Mouse (Mus musculus) ES-E14 (cell line): ENCODE data around the gene Mtss1l.

Experiments
- MAFK ChIP-seq: IDR thresholded peaks from 2 replicates; pipeline ENCODE4 v1.6.1; 2014; ENCODE audit warnings: mild to moderate bottlenecking, low read depth, low read length, inconsistent platforms; ENCODE audit not compliant: insufficient read depth
- ZNF384 ChIP-seq: IDR thresholded peaks from 2 replicates; pipeline ENCODE4 v1.6.1; 2012; ENCODE audit warnings: low read depth, low read length, inconsistent platforms

- TF ChIP-seq ZNF384 (no peak), MAFK (no peak)
These were observed 30.2 kb downstream of the Mtss1l start for GRCm38 (mm10) chr8:110751490-110751889.
